Mouse (Mus musculus): ENCODE measurements around the gene Hist1h2aa. TPM values are rescaled to one million over a fixed set of nuclear protein-coding genes. Genes with fewer than 3 reads are reported as not detected.

Hist1h2aa gene
- polyA plus RNA-seq (2012; rRNA removed) = not detected in 2 replicates

GRCm38 (mm10) chr13:23934211-23934520 lies at the start of gene Hist1h2aa:
TSS of gene Hist1h2aa (plus strand) at chr13:23934462.

GRCm38 (mm10) chr13:23914376-23915167 lies 19.7 kb upstream of the Hist1h2aa start, which contains the start of gene Slc17a4:
TSS of gene Slc17a4 (minus strand) at chr13:23915009.

GRCm38 (mm10) chr13:23933421-23934210 lies 646 bp upstream of the Hist1h2aa start, which contains the start of gene Hist1h2ba:
TSS of gene Hist1h2ba (minus strand) at chr13:23934156.

Other genes with a start within 250 kb of the Hist1h2aa start
- gene Hist1h1t, start 238.6 kb upstream of the Hist1h2aa start, polyA plus RNA-seq (2012; rRNA removed) = not detected in 2 replicates
- gene Hist1h4c, start 236.0 kb upstream of the Hist1h2aa start, polyA plus RNA-seq (2012; rRNA removed) = 2.6 and 3.4 TPM in 2 replicates
- 1.5 and 2.0 TPM in 2 replicates for gene Hfe, start 223.6 kb upstream of the Hist1h2aa start, polyA plus RNA-seq (2012; rRNA removed)
- gene Hist1h1c, start 195.7 kb upstream of the Hist1h2aa start, polyA plus RNA-seq (2012; rRNA removed) = 12.8 and 15.6 TPM in 2 replicates
- gene Hist1h3c, start 188.9 kb upstream of the Hist1h2aa start, polyA plus RNA-seq (2012; rRNA removed) = 3.9 and 4.1 TPM in 2 replicates
- 1.9 and 2.7 TPM in 2 replicates for gene Hist1h2bb, start 187.7 kb upstream of the Hist1h2aa start, polyA plus RNA-seq (2012; rRNA removed)
- gene Hist1h2ab, start 183.3 kb upstream of the Hist1h2aa start, polyA plus RNA-seq (2012; rRNA removed) = 6.3 and 6.8 TPM in 2 replicates
- gene Hist1h3b, start 182.2 kb upstream of the Hist1h2aa start, polyA plus RNA-seq (2012; rRNA removed) = 7.5 and 8.8 TPM in 2 replicates
- gene Hist1h4b, start 177.4 kb upstream of the Hist1h2aa start, polyA plus RNA-seq (2012; rRNA removed) = 4.9 and 7.8 TPM in 2 replicates
- 2.3 and 3.4 TPM in 2 replicates for gene Hist1h4a, start 173.2 kb upstream of the Hist1h2aa start, polyA plus RNA-seq (2012; rRNA removed)
- 5.1 and 5.4 TPM in 2 replicates for gene Hist1h3a, start 172.1 kb upstream of the Hist1h2aa start, polyA plus RNA-seq (2012; rRNA removed)
- gene Hist1h1a, start 170.8 kb upstream of the Hist1h2aa start, polyA plus RNA-seq (2012; rRNA removed) = 0.66 and 1.8 TPM in 2 replicates
- 0.04 TPM in 1 of 2 replicates, not detected in the other for gene Trim38, start 164.5 kb upstream of the Hist1h2aa start, polyA plus RNA-seq (2012; rRNA removed)
- gene Slc17a2, start 127.5 kb upstream of the Hist1h2aa start, polyA plus RNA-seq (2012; rRNA removed) = 0.01 TPM in 1 of 2 replicates, not detected in the other
- gene Slc17a3, start 95.0 kb upstream of the Hist1h2aa start, polyA plus RNA-seq (2012; rRNA removed) = 0.01 and 0.05 TPM in 2 replicates
- 0.03 TPM in 1 of 2 replicates, not detected in the other for gene Slc17a1, start 66.7 kb upstream of the Hist1h2aa start, polyA plus RNA-seq (2012; rRNA removed)
- gene Slc17a4, start 19.5 kb upstream of the Hist1h2aa start, polyA plus RNA-seq (2012; rRNA removed) = not detected in 2 replicates
- not detected in 2 replicates for gene Hist1h2ba, start 306 bp upstream of the Hist1h2aa start, polyA plus RNA-seq (2012; rRNA removed)
- gene Scgn, start 56.8 kb downstream of the Hist1h2aa start, polyA plus RNA-seq (2012; rRNA removed) = 1.5 and 2.6 TPM in 2 replicates

Data from central nervous system, embryonic 18 days (tissue).